Mouse (Mus musculus) embryonic facial prominence, embryonic 15.5 days (tissue): ENCODE data around the gene Rpl41. TPM values are rescaled to one million over a fixed set of nuclear protein-coding genes. Genes with fewer than 3 reads are reported as not detected.
"Not testable (repeated sequence)": the region's sequence is repeated elsewhere in the genome, so short reads cannot be mapped to it uniquely, and the experiment has no call there.

Experiments
- ATAC-seq: fragments of 200-750 bp; cut with Nextera tagmentation; 2 replicates; pipeline ENCODE4 v1.8.0; 2017; ENCODE audit warnings: low read depth, moderate TSS enrichment; ENCODE audit not compliant: insufficient number of reproducible peaks, low FRiP score, low TSS enrichment
- H3K27ac ChIP-seq: fragments of 300-500 bp; sonication (generic); replicated peaks from 2 replicates; pipeline ENCODE4 v1.5.1; 2015; ENCODE audit warnings: mild to moderate bottlenecking, inconsistent platforms
- H3K27me3 ChIP-seq: fragments of 300-500 bp; sonication (generic); 2 replicates; pipeline ENCODE4 v1.6.1; 2015; ENCODE audit warnings: inconsistent platforms
- H3K36me3 ChIP-seq: fragments of 300-500 bp; sonication (generic); 2 replicates; pipeline ENCODE4 v1.6.1; 2015; ENCODE audit warnings: mild to moderate bottlenecking, inconsistent platforms
- H3K4me1 ChIP-seq: fragments of 300-500 bp; sonication (generic); 2 replicates; pipeline ENCODE4 v1.6.1; 2015; ENCODE audit warnings: inconsistent platforms
- H3K4me2 ChIP-seq: fragments of 300-500 bp; sonication (generic); replicated peaks from 2 replicates; pipeline ENCODE4 v1.6.1; 2015; ENCODE audit warnings: mild to moderate bottlenecking, inconsistent platforms
- H3K4me3 ChIP-seq: fragments of 300-500 bp; sonication (generic); replicated peaks from 2 replicates; pipeline ENCODE4 v1.5.1; 2015; ENCODE audit warnings: mild to moderate bottlenecking, inconsistent platforms
- H3K9ac ChIP-seq: fragments of 300-500 bp; sonication (generic); 2 replicates; pipeline ENCODE4 v1.6.1; 2015; ENCODE audit warnings: inconsistent platforms
- H3K9me3 ChIP-seq: fragments of 300-500 bp; sonication (generic); replicated peaks from 2 replicates; pipeline ENCODE4 v1.6.1; 2016; ENCODE audit warnings: inconsistent platforms
- WGBS: fragments of 180-500 bp; shearing (Covaris S2); methylation state at CpG from one replicate; pipeline ENCODE4 v1.1.7; 2015; 5-methylcytosine and 5-hydroxymethylcytosine counted together
- microRNA-seq: library from miRNA; unstranded; fragments of <30 nt; microRNA quantifications from one replicate; pipeline ENCODE4, GENCODE M21; 2016; ENCODE audit warnings: borderline number of aligned reads
- polyA plus RNA-seq: library from polyadenylated mRNA; unstranded; fragments of >200 nt; fragmentation: Nextera tagmentation; extraction: Ambion mirVana; gene quantifications from 2 replicates; pipeline ENCODE4 v1.2.1, GENCODE M21; 2015

Gene Rpl41
- polyA plus RNA-seq, 1 experiment from 2014 or later = 4,202 TPM

DNA sequence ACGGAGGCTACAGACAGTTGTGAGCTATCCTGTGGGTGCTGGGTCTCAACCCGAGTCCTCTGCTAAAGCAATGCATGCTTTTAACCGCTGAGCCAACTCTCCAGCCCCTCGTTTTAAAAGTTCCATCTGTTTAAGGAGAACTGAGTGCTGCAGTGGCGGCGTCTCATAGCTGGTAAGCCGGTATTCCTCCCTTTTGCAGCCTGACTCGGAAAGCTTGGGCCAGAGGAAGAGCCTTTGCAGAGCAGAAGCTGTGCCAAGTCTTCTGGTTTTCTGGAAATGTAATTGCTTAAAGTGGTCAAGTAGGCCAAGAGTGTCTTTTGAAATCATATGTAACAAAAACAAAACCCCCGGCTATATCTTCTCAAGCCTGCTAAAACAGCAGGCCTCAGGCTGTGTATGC lies 40.8 kb downstream of the Rpl41 start:
- Histone ChIP-seq H3K9me3 (no peaks in the 10 kb centered on the region), H3K9ac (no peak overlapping the region), H3K4me2 (no peak overlapping the region), H3K4me3 (no peak overlapping the region), H3K27me3 (no peaks in the 10 kb centered on the region), H3K4me1 (no peaks in the 10 kb centered on the region), H3K36me3 (peaks cover 38% of the 10 kb centered on the region), H3K27ac (peak overlapping the region; percentile 55)
- WGBS = 62% methylated on average over 9 of the region's 9 CpGs
- ATAC-seq = no peak

DNA sequence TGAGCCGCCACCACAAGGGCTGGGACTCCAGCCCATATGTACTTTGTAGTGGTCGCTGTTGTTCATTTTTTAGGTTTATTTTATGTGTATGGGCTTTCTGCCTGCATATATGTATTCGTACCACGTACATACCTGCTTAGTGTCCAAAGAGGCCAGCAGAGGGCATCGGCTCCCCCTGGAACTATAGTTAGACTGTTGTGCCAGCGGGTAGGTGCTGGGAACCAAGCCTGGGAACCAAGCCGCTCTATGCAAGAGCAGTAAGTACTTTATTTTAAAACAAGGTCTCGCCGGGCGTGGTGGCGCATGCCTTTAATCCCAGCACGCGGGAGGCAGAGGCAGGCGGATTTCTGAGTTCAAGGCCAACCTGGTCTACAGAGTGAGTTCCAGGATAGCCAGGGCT lies 43.1 kb downstream of the Rpl41 start:
- WGBS = 91% methylated on average over 14 of the region's 14 CpGs
- Histone ChIP-seq H3K36me3 (peaks cover 18% of the 10 kb centered on the region), H3K9me3 (no peaks in the 10 kb centered on the region), H3K4me2 (no peak overlapping the region), H3K27ac (no peak overlapping the region), H3K27me3 (no peaks in the 10 kb centered on the region), H3K9ac (no peak overlapping the region), H3K4me3 (no peak overlapping the region), H3K4me1 (no peaks in the 10 kb centered on the region)
- ATAC-seq = no peak

- peaks cover 12% of the 10 kb centered on the region for H3K36me3 ChIP-seq
- not testable (repeated sequence) for H3K9ac ChIP-seq, H3K9me3 ChIP-seq, H3K27ac ChIP-seq, H3K4me1 ChIP-seq, H3K4me2 ChIP-seq, H3K4me3 ChIP-seq, H3K27me3 ChIP-seq, ATAC-seq
- WGBS = 76% methylated on average over 5 of the region's 5 CpGs
Measured at GRCm38 (mm10) chr10:128505371-128505667, 43.8 kb downstream of the Rpl41 start.

- no peak overlapping the region; the same call in 1 of the 2 replicates for H3K9ac ChIP-seq
- no peaks in the 10 kb centered on the region for H3K9me3 ChIP-seq
- no peak overlapping the region for H3K4me3 ChIP-seq
- H3K4me1 ChIP-seq = no peaks in the 10 kb centered on the region
- 64% methylated on average over 9 of the region's 9 CpGs for WGBS
- H3K27ac ChIP-seq = no peak overlapping the region
- peaks cover 7% of the 10 kb centered on the region for H3K36me3 ChIP-seq
- no peak overlapping the region for H3K4me2 ChIP-seq
- no peaks in the 10 kb centered on the region for H3K27me3 ChIP-seq
- ATAC-seq = no peak
Measured at GRCm38 (mm10) chr10:128504641-128505370, 44.3 kb downstream of the Rpl41 start.

DNA sequence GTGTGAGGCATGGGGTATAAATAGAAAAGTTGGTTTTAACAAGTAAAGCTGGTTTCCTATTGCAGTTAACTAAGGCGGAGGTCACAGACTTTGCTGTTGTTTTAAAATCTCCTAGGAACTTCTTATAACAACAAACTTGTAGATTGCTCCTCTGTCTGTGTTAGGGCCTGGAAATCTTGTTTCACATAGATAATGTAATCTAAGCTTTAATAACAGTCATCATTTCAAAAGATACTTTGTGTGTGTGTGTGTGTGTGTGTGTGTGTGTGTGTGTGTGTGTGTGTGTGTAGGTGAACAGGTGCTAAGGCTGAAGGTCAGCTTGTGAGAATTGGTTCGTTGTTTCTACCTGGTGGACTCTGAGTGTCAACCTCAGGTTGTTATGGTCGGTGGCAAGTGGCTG lies 45.1 kb downstream of the Rpl41 start:
- ATAC-seq = no peak
- Histone ChIP-seq H3K27ac (no peak overlapping the region), H3K4me3 (no peak overlapping the region), H3K27me3 (no peaks in the 10 kb centered on the region), H3K9me3 (no peaks in the 10 kb centered on the region), H3K36me3 (peaks cover 4% of the 10 kb centered on the region; the same call in 1 of the 2 replicates), H3K9ac (no peak overlapping the region), H3K4me1 (peaks cover 4% of the 10 kb centered on the region), H3K4me2 (no peak overlapping the region)
- 83% methylated on average over 3 of the region's 3 CpGs for WGBS

DNA sequence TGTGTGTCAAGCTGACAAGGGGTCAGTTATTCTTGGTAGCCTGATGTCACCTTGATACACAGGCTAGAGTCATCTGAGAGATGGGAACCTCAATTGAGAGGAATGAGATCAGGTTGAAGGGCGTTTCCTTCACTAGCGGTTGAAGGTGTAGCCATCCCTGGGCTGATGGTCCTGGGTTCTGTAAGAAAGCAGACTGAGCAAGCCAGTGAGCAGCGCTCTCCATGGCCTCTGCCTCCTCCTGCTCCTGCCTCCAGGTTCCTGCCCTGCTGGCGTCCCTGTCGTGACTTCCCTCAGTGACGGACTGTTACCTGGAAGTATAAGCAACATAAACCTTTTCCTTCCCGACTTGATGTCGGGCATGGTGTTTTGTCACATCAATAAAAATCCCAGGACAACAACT lies 45.6 kb downstream of the Rpl41 start:
- no peak overlapping the region for H3K9ac ChIP-seq
- no peaks in the 10 kb centered on the region for H3K9me3 ChIP-seq
- no peaks in the 10 kb centered on the region for H3K27me3 ChIP-seq
- ATAC-seq = no peak
- WGBS = 84% methylated on average over 8 of the region's 8 CpGs
- H3K4me1 ChIP-seq = peaks cover 4% of the 10 kb centered on the region
- no peak overlapping the region for H3K4me2 ChIP-seq
- no peak overlapping the region for H3K27ac ChIP-seq
- H3K36me3 ChIP-seq = peaks cover 4% of the 10 kb centered on the region; the same call in 1 of the 2 replicates
- H3K4me3 ChIP-seq = no peak overlapping the region

- WGBS = 82% methylated on average over 5 of the region's 5 CpGs
- H3K9ac ChIP-seq = no peak overlapping the region
- no peak overlapping the region for H3K27ac ChIP-seq
- H3K4me3 ChIP-seq = no peak overlapping the region
- peaks cover 4% of the 10 kb centered on the region; the same call in 1 of the 2 replicates for H3K36me3 ChIP-seq
- H3K9me3 ChIP-seq = no peaks in the 10 kb centered on the region
- no peak overlapping the region for H3K4me2 ChIP-seq
- no peak for ATAC-seq
- H3K27me3 ChIP-seq = no peaks in the 10 kb centered on the region
- peaks cover 15% of the 10 kb centered on the region for H3K4me1 ChIP-seq
Measured at GRCm38 (mm10) chr10:128502341-128502740, 46.8 kb downstream of the Rpl41 start.

DNA sequence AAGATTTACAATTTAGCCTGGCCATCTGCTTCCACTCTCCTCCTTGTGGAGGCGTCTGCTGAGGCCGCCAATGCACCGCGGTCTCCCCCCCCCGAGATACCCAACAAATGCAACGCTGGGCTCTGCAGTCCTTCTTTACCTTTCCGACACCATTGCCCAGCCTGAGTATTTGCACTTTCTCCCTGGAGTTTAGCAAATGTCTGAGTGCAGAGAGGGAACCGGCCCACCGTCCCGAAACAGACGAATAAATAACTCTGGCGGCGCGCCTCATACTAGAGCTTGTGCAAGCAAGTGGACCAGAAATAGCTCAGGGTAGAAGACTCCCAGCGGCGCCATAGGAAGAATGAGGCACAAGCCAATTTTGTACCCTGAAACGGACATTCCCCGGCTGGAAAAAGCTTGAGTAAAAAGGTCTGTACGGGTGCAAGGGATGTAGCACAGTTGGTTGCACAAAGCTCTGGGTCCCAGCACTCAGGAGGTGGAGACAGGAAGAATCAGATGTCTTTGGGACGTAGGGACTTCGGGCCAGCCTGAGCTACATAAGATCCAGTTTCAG lies 49.9 kb downstream of the Rpl41 start:
- Histone ChIP-seq H3K36me3 (no peaks in the 10 kb centered on the region), H3K4me2 (peak overlapping the region; percentile 65), H3K9ac (peak overlapping the region; percentile 35), H3K4me3 (peak overlapping the region; percentile 62), H3K9me3 (no peaks in the 10 kb centered on the region), H3K27me3 (no peaks in the 10 kb centered on the region), H3K27ac (peak overlapping the region; percentile 94), H3K4me1 (peaks cover 35% of the 10 kb centered on the region)
- ATAC-seq = peak; percentile 21; the same call in 1 of the 2 replicates
- WGBS = under 1% methylated on average over 21 of the region's 21 CpGs

GRCm38 (mm10) chr10:128498590-128498989 lies 50.5 kb downstream of the Rpl41 start, which contains the start of gene Myl6b:
Myl6b (minus strand) TSS chr10:128498685.
- Histone ChIP-seq H3K4me1 (peaks cover 35% of the 10 kb centered on the region), H3K27me3 (no peaks in the 10 kb centered on the region), H3K27ac (peak within 1 kb of the TSS; percentile 94), H3K4me2 (peak within 1 kb of the TSS; percentile 65), H3K4me3 (peak within 1 kb of the TSS; percentile 62), H3K36me3 (no peaks in the 10 kb centered on the region), H3K9ac (peak within 1 kb of the TSS; percentile 35), H3K9me3 (no peaks in the 10 kb centered on the region)
- under 1% methylated on average over 27 of the region's 27 CpGs for WGBS
- ATAC-seq = peak; percentile 84

Small RNA genes within 50 kb of the gene (microRNA-seq; reads per million reads assigned to microRNA genes)
- gene Gm47275 (not detected), gene Mir6916 (not detected), gene Mir6917 (not detected)

Other genes starting within 250 kb of the Rpl41 start
- 27.6 and 32.0 TPM in 2 replicates for gene Pan2, start 246.0 kb downstream of the Rpl41 start, polyA plus RNA-seq
- gene Cnpy2, start 226.8 kb downstream of the Rpl41 start, polyA plus RNA-seq = 319 and 363 TPM in 2 replicates
- 164 and 180 TPM in 2 replicates for gene Cs, start 211.6 kb downstream of the Rpl41 start, polyA plus RNA-seq
- 19.4 and 20.4 TPM in 2 replicates for gene Coq10a, start 180.3 kb downstream of the Rpl41 start, polyA plus RNA-seq
- 11.0 and 12.1 TPM in 2 replicates for gene Ankrd52, start 172.2 kb downstream of the Rpl41 start, polyA plus RNA-seq
- gene Slc39a5, start 148.1 kb downstream of the Rpl41 start, polyA plus RNA-seq = 0.13 TPM in 1 of 2 replicates, not detected in the other
- gene Nabp2, start 137.8 kb downstream of the Rpl41 start, polyA plus RNA-seq = 66.2 and 75.7 TPM in 2 replicates
- 44.0 and 45.0 TPM in 2 replicates for gene Rnf41, start 137.6 kb downstream of the Rpl41 start, polyA plus RNA-seq
- 85.2 and 93.6 TPM in 2 replicates for gene Smarcc2, start 90.1 kb downstream of the Rpl41 start, polyA plus RNA-seq
- 1,219 and 1,296 TPM in 2 replicates for gene Myl6, start 55.2 kb downstream of the Rpl41 start, polyA plus RNA-seq
- gene Myl6b, start 50.6 kb downstream of the Rpl41 start, polyA plus RNA-seq = 5.0 and 6.9 TPM in 2 replicates
- gene Esyt1, start 23.4 kb downstream of the Rpl41 start, polyA plus RNA-seq = 43.3 and 44.0 TPM in 2 replicates
- gene Zc3h10, start 1.5 kb downstream of the Rpl41 start, polyA plus RNA-seq = 15.8 and 16.0 TPM in 2 replicates
- 186 and 189 TPM in 2 replicates for gene Pa2g4, start 16.7 kb upstream of the Rpl41 start, polyA plus RNA-seq
- gene Erbb3, start 40.3 kb upstream of the Rpl41 start, polyA plus RNA-seq = 23.9 and 25.8 TPM in 2 replicates
- 833 and 868 TPM in 2 replicates for gene Rps26, start 77.4 kb upstream of the Rpl41 start, polyA plus RNA-seq
- gene Ikzf4, start 96.7 kb upstream of the Rpl41 start, polyA plus RNA-seq = 3.1 and 3.9 TPM in 2 replicates
- 19.3 and 20.9 TPM in 2 replicates for gene Suox, start 124.8 kb upstream of the Rpl41 start, polyA plus RNA-seq
- 91.6 and 97.4 TPM in 2 replicates for gene Rab5b, start 147.0 kb upstream of the Rpl41 start, polyA plus RNA-seq
- 27.2 and 29.8 TPM in 2 replicates for gene Pmel, start 154.9 kb upstream of the Rpl41 start, polyA plus RNA-seq
- 105 TPM in 2 replicates for gene Cdk2, start 155.7 kb upstream of the Rpl41 start, polyA plus RNA-seq
- 25.6 and 26.5 TPM in 2 replicates for gene Dgka, start 195.6 kb upstream of the Rpl41 start, polyA plus RNA-seq
- gene Pym1, start 198.6 kb upstream of the Rpl41 start, polyA plus RNA-seq = 37.7 and 38.5 TPM in 2 replicates
- 2.3 and 2.6 TPM in 2 replicates for gene Mmp19, start 241.6 kb upstream of the Rpl41 start, polyA plus RNA-seq